Mouse (Mus musculus): ENCODE results near the gene Cyth1. TPM values are rescaled to one million over a fixed set of nuclear protein-coding genes. Genes with fewer than 3 reads are reported as not detected.
A peak's percentile ranks its signal among the peaks of the same experiment; 100 is the strongest.

Gene Cyth1
- polyA plus RNA-seq, 1 experiment = 9.3 TPM

GRCm38 (mm10) chr11:118242506-118242905 is 5.9 kb downstream of the Cyth1 start:
- Histone ChIP-seq H3K9me3 (no peaks in the 10 kb centered on the region), H3K4me1 (peaks cover 58% of the 10 kb centered on the region), H3K27me3 (replicated peaks) (peaks cover 3% of the 10 kb centered on the region), H3K36me3 (replicated peaks; ENCODE audit: low read length) (no peaks in the 10 kb centered on the region), H3K4me3 (replicated peaks) (no peak overlapping the region)
- TF ChIP-seq GATA1 (IDR thresholded peaks at IDR 0.05; ENCODE audit: borderline replicate concordance, low read length) = no peak
- TF ChIP-seq FLI1 (IDR thresholded peaks at IDR 0.05; ENCODE audit: low read length) = no peak

DNA sequence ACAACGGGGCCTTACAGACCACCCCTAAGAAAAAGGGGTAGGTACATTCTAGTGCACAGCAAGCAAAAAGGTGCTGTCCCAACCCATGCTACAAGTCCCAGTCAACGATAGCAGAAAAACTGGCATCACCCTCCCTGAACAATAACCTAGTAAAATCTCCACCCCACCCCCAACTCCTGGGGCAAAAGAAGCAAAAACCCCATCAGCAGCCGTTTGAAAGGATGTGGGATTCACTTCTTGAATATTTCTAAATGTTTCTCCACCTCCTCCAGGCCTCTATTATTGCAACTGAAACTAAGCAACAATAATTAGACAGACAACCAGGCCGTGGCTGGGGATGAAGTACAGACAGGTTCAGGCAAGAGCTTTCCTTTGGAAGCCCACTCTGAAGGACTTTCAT is 8.0 kb downstream of the Cyth1 start:
- Histone ChIP-seq H3K4me1 (peaks cover 63% of the 10 kb centered on the region), H3K27me3 (replicated peaks) (peaks cover 3% of the 10 kb centered on the region), H3K9me3 (no peaks in the 10 kb centered on the region), H3K36me3 (replicated peaks; ENCODE audit: low read length) (no peaks in the 10 kb centered on the region), H3K4me3 (replicated peaks) (no peak overlapping the region)
- TF ChIP-seq GATA1 (IDR thresholded peaks at IDR 0.05; ENCODE audit: borderline replicate concordance, low read length) (no peak), FLI1 (IDR thresholded peaks at IDR 0.05; ENCODE audit: low read length) (no peak)

GRCm38 (mm10) chr11:118239281-118240198 is 8.9 kb downstream of the Cyth1 start:
- no peaks in the 10 kb centered on the region for H3K36me3 ChIP-seq (replicated peaks; ENCODE audit: low read length)
- peak overlapping the region; percentile 29 for H3K4me3 ChIP-seq (replicated peaks)
- no peaks in the 10 kb centered on the region for H3K9me3 ChIP-seq
- TF ChIP-seq GATA1 (IDR thresholded peaks at IDR 0.05; ENCODE audit: borderline replicate concordance, low read length) (no peak), FLI1 (IDR thresholded peaks at IDR 0.05; ENCODE audit: low read length) (no peak)
- peaks cover 71% of the 10 kb centered on the region for H3K4me1 ChIP-seq
- H3K27me3 ChIP-seq (replicated peaks) = peaks cover 3% of the 10 kb centered on the region

DNA sequence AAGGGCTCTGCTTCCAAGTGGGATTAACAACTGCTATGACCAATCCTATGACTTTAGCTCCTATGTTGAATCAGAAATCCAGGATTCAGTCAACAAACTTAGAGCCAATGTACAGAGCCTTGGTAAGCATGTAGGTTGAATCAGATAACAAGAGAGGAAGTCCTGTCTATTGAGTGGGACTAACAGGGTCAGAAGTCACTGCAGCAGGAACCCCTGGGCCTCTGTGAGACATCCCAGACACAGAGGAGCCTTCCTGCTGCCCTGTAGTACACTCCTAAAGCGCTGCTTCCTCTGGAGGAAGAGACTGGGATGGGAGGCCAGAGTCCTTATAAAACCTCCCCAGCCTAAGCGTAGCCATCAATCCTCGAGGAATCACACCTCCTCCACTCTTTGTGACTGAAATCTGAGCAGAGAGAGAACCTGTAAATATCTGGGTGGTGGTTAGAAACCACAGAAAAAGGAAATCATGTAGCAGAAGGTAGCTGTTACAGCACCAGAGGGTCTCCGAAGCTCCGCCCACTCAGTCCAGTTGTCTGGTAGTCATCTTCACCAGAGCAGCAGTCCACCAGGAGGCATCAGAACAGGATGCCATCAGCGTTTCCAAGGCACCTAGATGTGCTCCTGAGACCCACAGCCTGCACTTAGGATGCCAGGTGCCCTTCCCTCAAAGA is 11.7 kb downstream of the Cyth1 start:
- Histone ChIP-seq H3K27me3 (replicated peaks) (peaks cover 3% of the 10 kb centered on the region), H3K4me1 (peaks cover 85% of the 10 kb centered on the region), H3K4me3 (replicated peaks) (peak overlapping the region; percentile 60), H3K9me3 (no peaks in the 10 kb centered on the region), H3K36me3 (replicated peaks; ENCODE audit: low read length) (no peaks in the 10 kb centered on the region)
- TF ChIP-seq FLI1 (IDR thresholded peaks at IDR 0.05; ENCODE audit: low read length) (no peak), GATA1 (IDR thresholded peaks at IDR 0.05; ENCODE audit: borderline replicate concordance, low read length) (no peak)

DNA sequence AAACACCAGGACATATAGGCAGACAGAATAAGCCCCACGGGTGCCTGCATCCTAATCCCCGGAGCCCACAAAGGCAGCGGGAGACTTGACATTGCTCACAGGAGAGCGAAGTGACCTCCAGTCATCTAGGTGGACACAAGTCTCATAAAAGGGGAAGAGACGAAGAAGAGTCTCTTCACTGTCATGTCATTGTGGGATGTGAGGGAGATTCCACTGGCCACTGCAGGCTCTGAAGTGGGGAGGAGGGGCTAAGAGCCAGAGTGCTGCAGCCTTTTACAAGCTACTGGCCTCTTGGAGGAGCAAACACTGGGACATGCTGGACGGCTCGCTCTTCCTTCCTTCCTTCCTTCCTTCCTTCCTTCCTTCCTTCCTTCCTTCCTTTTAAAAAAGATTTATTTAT is 13.5 kb downstream of the Cyth1 start:
- H3K4me1 ChIP-seq = peaks cover 92% of the 10 kb centered on the region
- H3K9me3 ChIP-seq = no peaks in the 10 kb centered on the region
- no peak for TF ChIP-seq FLI1 (IDR thresholded peaks at IDR 0.05; ENCODE audit: low read length)
- TF ChIP-seq GATA1 (IDR thresholded peaks at IDR 0.05; ENCODE audit: borderline replicate concordance, low read length) = no peak
- H3K36me3 ChIP-seq (replicated peaks; ENCODE audit: low read length) = no peaks in the 10 kb centered on the region
- H3K4me3 ChIP-seq (replicated peaks) = peak overlapping the region; percentile 65
- H3K27me3 ChIP-seq (replicated peaks) = peaks cover 1% of the 10 kb centered on the region

GRCm38 (mm10) chr11:118234500-118234899 is 13.9 kb downstream of the Cyth1 start:
- Histone ChIP-seq H3K4me3 (replicated peaks) (peak overlapping the region; percentile 65), H3K36me3 (replicated peaks; ENCODE audit: low read length) (no peaks in the 10 kb centered on the region), H3K4me1 (peaks cover 92% of the 10 kb centered on the region), H3K27me3 (replicated peaks) (no peaks in the 10 kb centered on the region), H3K9me3 (no peaks in the 10 kb centered on the region)
- TF ChIP-seq GATA1 (IDR thresholded peaks at IDR 0.05; ENCODE audit: borderline replicate concordance, low read length) = no peak

GRCm38 (mm10) chr11:118233924-118234323 is 14.5 kb downstream of the Cyth1 start:
- peaks cover 91% of the 10 kb centered on the region for H3K4me1 ChIP-seq
- H3K27me3 ChIP-seq (replicated peaks) = no peaks in the 10 kb centered on the region
- no peaks in the 10 kb centered on the region for H3K9me3 ChIP-seq
- TF ChIP-seq GATA1 (IDR thresholded peaks at IDR 0.05; ENCODE audit: borderline replicate concordance, low read length) (no peak), FLI1 (IDR thresholded peaks at IDR 0.05; ENCODE audit: low read length) (no peak)
- H3K4me3 ChIP-seq (replicated peaks) = no peak overlapping the region
- no peaks in the 10 kb centered on the region for H3K36me3 ChIP-seq (replicated peaks; ENCODE audit: low read length)

DNA sequence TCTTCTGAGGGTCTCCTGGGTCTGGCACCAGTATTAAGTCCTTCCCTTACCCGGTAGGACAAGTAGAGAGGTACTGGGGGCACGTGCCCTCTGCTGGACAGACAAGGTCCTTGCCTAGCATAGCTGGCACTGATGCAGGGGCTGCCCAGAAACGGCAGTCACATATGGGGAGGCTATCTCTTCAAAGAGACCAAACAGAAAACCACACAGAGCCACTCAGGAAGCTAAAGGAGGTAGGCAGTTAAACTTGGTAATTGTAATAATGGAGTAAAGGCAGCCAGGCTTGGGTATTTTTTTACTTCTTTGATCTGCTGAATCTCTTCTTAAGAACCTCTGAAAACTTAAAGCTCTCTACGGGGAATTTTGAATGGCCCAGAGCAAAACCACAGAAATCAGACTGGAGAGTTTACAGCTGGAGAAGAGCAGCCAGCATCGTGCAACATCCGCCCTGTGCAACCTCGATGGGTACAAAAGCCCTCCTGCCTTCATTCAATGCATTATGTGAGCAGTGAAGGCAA is 16.0 kb downstream of the Cyth1 start:
- TF ChIP-seq GATA1 (IDR thresholded peaks at IDR 0.05; ENCODE audit: borderline replicate concordance, low read length) = no peak
- TF ChIP-seq FLI1 (IDR thresholded peaks at IDR 0.05; ENCODE audit: low read length) = no peak
- no peaks in the 10 kb centered on the region for H3K36me3 ChIP-seq (replicated peaks; ENCODE audit: low read length)
- peak overlapping the region; percentile 87 for H3K4me3 ChIP-seq (replicated peaks)
- H3K27me3 ChIP-seq (replicated peaks) = no peaks in the 10 kb centered on the region
- H3K9me3 ChIP-seq = no peaks in the 10 kb centered on the region
- peaks cover 96% of the 10 kb centered on the region for H3K4me1 ChIP-seq

DNA sequence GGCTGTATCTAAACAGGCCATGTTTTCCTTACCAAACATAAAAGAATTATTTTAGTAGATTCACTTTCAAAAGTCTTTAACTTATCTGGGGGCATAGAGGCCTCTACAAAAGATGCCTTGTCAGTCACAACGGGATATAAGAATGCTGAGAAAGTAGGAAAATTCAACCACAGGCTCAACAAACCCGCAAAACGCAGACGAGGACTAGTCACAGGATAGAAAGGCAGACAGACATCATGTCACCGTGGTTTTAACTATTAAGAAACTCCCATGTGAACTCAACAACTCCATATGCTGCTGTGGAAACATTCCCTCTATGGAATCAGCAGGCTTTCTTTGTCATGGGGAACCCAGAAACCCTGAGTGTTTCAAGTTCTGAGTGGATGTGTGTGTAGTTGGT is 18.5 kb downstream of the Cyth1 start:
- TF ChIP-seq GATA1 (IDR thresholded peaks at IDR 0.05; ENCODE audit: borderline replicate concordance, low read length) = no peak
- TF ChIP-seq FLI1 (IDR thresholded peaks at IDR 0.05; ENCODE audit: low read length) = no peak
- Histone ChIP-seq H3K36me3 (replicated peaks; ENCODE audit: low read length) (no peaks in the 10 kb centered on the region), H3K27me3 (replicated peaks) (no peaks in the 10 kb centered on the region), H3K4me1 (peaks cover 95% of the 10 kb centered on the region), H3K4me3 (replicated peaks) (no peak overlapping the region), H3K9me3 (no peaks in the 10 kb centered on the region)

- Histone ChIP-seq H3K9me3 (no peaks in the 10 kb centered on the region), H3K27me3 (replicated peaks) (no peaks in the 10 kb centered on the region), H3K36me3 (replicated peaks; ENCODE audit: low read length) (peaks cover 6% of the 10 kb centered on the region), H3K4me3 (replicated peaks) (peak overlapping the region; percentile 69), H3K4me1 (peaks cover 84% of the 10 kb centered on the region)
- TF ChIP-seq GATA1 (IDR thresholded peaks at IDR 0.05; ENCODE audit: borderline replicate concordance, low read length) (no peak), FLI1 (IDR thresholded peaks at IDR 0.05; ENCODE audit: low read length) (no peak)
These were observed 20.7 kb downstream of the Cyth1 start for GRCm38 (mm10) chr11:118227650-118228049.
